Mouse (Mus musculus) brain, embryonic 14.5 days (tissue): Measurements from ENCODE around the gene Tasp1.

Source experiments
- CTCF ChIP-seq: fragments of 200-500 bp; IDR thresholded peaks from 2 replicates; pipeline ENCODE4 v1.5.1; 2012; ENCODE audit warnings: inconsistent platforms, mild to moderate bottlenecking, moderate library complexity, borderline replicate concordance; ENCODE audit not compliant: insufficient read depth, insufficient read length; ENCODE audit errors: extremely low read depth
- POLR2A ChIP-seq: fragments of 200-500 bp; IDR thresholded peaks from 2 replicates; pipeline ENCODE4 v1.6.1; 2012; ENCODE audit warnings: mild to moderate bottlenecking, inconsistent platforms, borderline replicate concordance; ENCODE audit not compliant: poor library complexity, insufficient read depth, insufficient read length, severe bottlenecking; ENCODE audit errors: extremely low read depth

DNA sequence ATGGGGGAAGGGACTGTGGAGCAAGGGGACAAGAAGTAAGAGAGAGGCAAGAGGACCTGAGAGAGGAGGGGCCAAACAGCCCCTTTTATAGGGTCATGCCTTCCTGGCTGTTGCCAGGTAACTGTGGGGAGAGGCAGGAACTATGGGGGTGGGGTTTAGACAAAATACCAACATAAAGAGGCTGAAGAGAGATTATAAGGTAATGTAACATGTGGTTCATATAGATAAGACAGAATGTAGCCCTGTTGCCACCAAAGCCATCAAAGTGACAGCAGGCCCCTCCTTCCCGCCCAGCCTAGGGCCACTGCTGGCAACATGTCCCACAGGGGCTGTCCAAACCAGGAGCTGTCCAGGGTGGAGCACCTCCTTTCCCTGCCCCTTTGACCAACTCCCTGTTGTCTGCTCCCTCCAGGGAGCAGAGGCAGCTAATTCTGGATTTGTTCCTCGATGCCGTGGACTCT is 30.6 kb upstream of the Tasp1 start:
- no peak for TF ChIP-seq POLR2A
- TF ChIP-seq CTCF = no peak
